Mouse (Mus musculus) induced T-regulatory cell, adult 2 months (primary cell): ENCODE results near the gene Fabp7.
A peak's percentile ranks its signal among the peaks of the same experiment; 100 is the strongest.

Experiments used
- DNase-seq: peaks from one replicate; pipeline ENCODE4 v3.0.0-alpha.2; 2012; ENCODE audit warnings: low read depth

The Fabp7 gene

GRCm38 (mm10) chr10:57784876-57785150, at the start of gene Fabp7:
Gene Fabp7, plus strand, starts transcription at chr10:57784881.
- no peak for DNase-seq

- no peak for DNase-seq
These were observed 43.9 kb upstream of the Fabp7 start for GRCm38 (mm10) chr10:57740733-57741132.

GRCm38 (mm10) chr10:57741351-57741750, 43.3 kb upstream of the Fabp7 start:
- no peak for DNase-seq

GRCm38 (mm10) chr10:57743045-57743444, 41.6 kb upstream of the Fabp7 start:
- DNase-seq = no peak

- DNase-seq = peak; percentile 93
These were observed 41.1 kb upstream of the Fabp7 start for GRCm38 (mm10) chr10:57743606-57744016.

- no peak for DNase-seq
These were observed 40.4 kb upstream of the Fabp7 start for GRCm38 (mm10) chr10:57744128-57744765.

- peak; percentile 32 for DNase-seq
These were observed 39.2 kb upstream of the Fabp7 start for GRCm38 (mm10) chr10:57745452-57745851.

- DNase-seq = peak; percentile 27
These were observed 37.6 kb upstream of the Fabp7 start for GRCm38 (mm10) chr10:57747127-57747526.

GRCm38 (mm10) chr10:57753343-57753742, 31.3 kb upstream of the Fabp7 start:
- DNase-seq = peak; percentile 85

GRCm38 (mm10) chr10:57755201-57755736, 29.4 kb upstream of the Fabp7 start:
- peak; percentile 47 for DNase-seq

GRCm38 (mm10) chr10:57758999-57759398, 25.7 kb upstream of the Fabp7 start:
- no peak for DNase-seq

GRCm38 (mm10) chr10:57760694-57761093, 24.0 kb upstream of the Fabp7 start:
- DNase-seq = peak; percentile 17

GRCm38 (mm10) chr10:57763044-57763443, 21.6 kb upstream of the Fabp7 start:
- DNase-seq = no peak

- DNase-seq = no peak
These were observed 1.2 kb upstream of the Fabp7 start for GRCm38 (mm10) chr10:57783289-57784130.

- DNase-seq = no peak
These were observed 378 bp upstream of the Fabp7 start for GRCm38 (mm10) chr10:57784131-57784875.

GRCm38 (mm10) chr10:57785552-57785951, 871 bp downstream of the Fabp7 start:
- DNase-seq = no peak

- no peak for DNase-seq
These were observed 8.3 kb downstream of the Fabp7 start for GRCm38 (mm10) chr10:57792957-57793356.

GRCm38 (mm10) chr10:57794018-57794417, 9.3 kb downstream of the Fabp7 start, which contains the start of gene Smpdl3a:
Gene Smpdl3a, plus strand, starts transcription at chr10:57794335.
- no peak for DNase-seq

- DNase-seq = peak; percentile 72
These were observed 10.1 kb downstream of the Fabp7 start for GRCm38 (mm10) chr10:57794491-57795461.

- peak; percentile 64 for DNase-seq
These were observed 10.9 kb downstream of the Fabp7 start for GRCm38 (mm10) chr10:57795542-57795941.

- DNase-seq = peak; percentile 80
These were observed 11.4 kb downstream of the Fabp7 start for GRCm38 (mm10) chr10:57796057-57796456.
